Mouse (Mus musculus) heart, embryonic 12.5 days (tissue): ENCODE measurements at regions not wholly inside any gene's neighbourhood (a gene's known extent, or its start where the extent isn't known, plus 50 kb on each side); places are given as distances from the start of the nearest gene placed in this dataset.

Experiments
- ATAC-seq: fragments of 200-750 bp; cut with Nextera tagmentation; 2 replicates; pipeline ENCODE4 v1.8.0; 2017; ENCODE audit warnings: moderate TSS enrichment, moderate library complexity; ENCODE audit not compliant: insufficient number of reproducible peaks, low FRiP score
- H3K27ac ChIP-seq: fragments of 300-500 bp; sonication (generic); 2 replicates; pipeline ENCODE4 v1.5.1; 2016; ENCODE audit warnings: mild to moderate bottlenecking, moderate library complexity; ENCODE audit not compliant: poor library complexity, severe bottlenecking
- H3K27me3 ChIP-seq: fragments of 300-500 bp; sonication (generic); replicated peaks from 2 replicates; pipeline ENCODE4 v1.6.1; 2016; ENCODE audit warnings: mild to moderate bottlenecking, moderate library complexity
- H3K36me3 ChIP-seq: fragments of 300-500 bp; sonication (generic); 2 replicates; pipeline ENCODE4 v1.6.1; 2016; ENCODE audit warnings: mild to moderate bottlenecking, moderate library complexity
- H3K4me1 ChIP-seq: fragments of 300-500 bp; sonication (generic); replicated peaks from 2 replicates; pipeline ENCODE4 v1.6.1; 2016; ENCODE audit warnings: mild to moderate bottlenecking
- H3K4me2 ChIP-seq: fragments of 300-500 bp; sonication (generic); 2 replicates; pipeline ENCODE4 v1.6.1; 2016; ENCODE audit warnings: mild to moderate bottlenecking, moderate library complexity
- H3K4me3 ChIP-seq: fragments of 300-500 bp; sonication (generic); 2 replicates; pipeline ENCODE4 v1.5.1; 2016; ENCODE audit warnings: mild to moderate bottlenecking
- H3K9ac ChIP-seq: fragments of 300-500 bp; sonication (generic); 2 replicates; pipeline ENCODE4 v1.6.1; 2016; ENCODE audit warnings: mild to moderate bottlenecking, moderate library complexity
- H3K9me3 ChIP-seq: fragments of 300-500 bp; sonication (generic); replicated peaks from 2 replicates; pipeline ENCODE4 v1.6.1; 2016; ENCODE audit warnings: mild to moderate bottlenecking, moderate library complexity
- WGBS: fragments of 180-500 bp; shearing (Covaris S2); methylation state at CpG from one replicate; pipeline ENCODE4 v1.1.7; 2016; 5-methylcytosine and 5-hydroxymethylcytosine counted together

GRCm38 (mm10) chr14:46172875-46173324 is 206.3 kb upstream of the Gm15217 start:
- H3K4me3 ChIP-seq: no peak overlapping the region
- H3K9ac ChIP-seq: no peak overlapping the region
- no peaks in the 10 kb centered on the region for H3K9me3 ChIP-seq
- no peak overlapping the region for H3K4me2 ChIP-seq
- 66% methylated on average over 6 of the region's 6 CpGs for WGBS
- no peak overlapping the region for H3K27ac ChIP-seq
- no peaks in the 10 kb centered on the region for H3K4me1 ChIP-seq
- H3K27me3 ChIP-seq: no peaks in the 10 kb centered on the region
- no peaks in the 10 kb centered on the region for H3K36me3 ChIP-seq
- ATAC-seq: no peak

GRCm38 (mm10) chr14:46174386-46174785 is 204.8 kb upstream of the Gm15217 start:
- ATAC-seq: no peak
- Histone ChIP-seq H3K9me3 (no peaks in the 10 kb centered on the region), H3K4me1 (no peaks in the 10 kb centered on the region), H3K9ac (no peak overlapping the region), H3K4me2 (no peak overlapping the region), H3K27ac (no peak overlapping the region), H3K4me3 (no peak overlapping the region), H3K36me3 (no peaks in the 10 kb centered on the region), H3K27me3 (no peaks in the 10 kb centered on the region)
- WGBS: 51% methylated on average over 5 of the region's 5 CpGs

DNA sequence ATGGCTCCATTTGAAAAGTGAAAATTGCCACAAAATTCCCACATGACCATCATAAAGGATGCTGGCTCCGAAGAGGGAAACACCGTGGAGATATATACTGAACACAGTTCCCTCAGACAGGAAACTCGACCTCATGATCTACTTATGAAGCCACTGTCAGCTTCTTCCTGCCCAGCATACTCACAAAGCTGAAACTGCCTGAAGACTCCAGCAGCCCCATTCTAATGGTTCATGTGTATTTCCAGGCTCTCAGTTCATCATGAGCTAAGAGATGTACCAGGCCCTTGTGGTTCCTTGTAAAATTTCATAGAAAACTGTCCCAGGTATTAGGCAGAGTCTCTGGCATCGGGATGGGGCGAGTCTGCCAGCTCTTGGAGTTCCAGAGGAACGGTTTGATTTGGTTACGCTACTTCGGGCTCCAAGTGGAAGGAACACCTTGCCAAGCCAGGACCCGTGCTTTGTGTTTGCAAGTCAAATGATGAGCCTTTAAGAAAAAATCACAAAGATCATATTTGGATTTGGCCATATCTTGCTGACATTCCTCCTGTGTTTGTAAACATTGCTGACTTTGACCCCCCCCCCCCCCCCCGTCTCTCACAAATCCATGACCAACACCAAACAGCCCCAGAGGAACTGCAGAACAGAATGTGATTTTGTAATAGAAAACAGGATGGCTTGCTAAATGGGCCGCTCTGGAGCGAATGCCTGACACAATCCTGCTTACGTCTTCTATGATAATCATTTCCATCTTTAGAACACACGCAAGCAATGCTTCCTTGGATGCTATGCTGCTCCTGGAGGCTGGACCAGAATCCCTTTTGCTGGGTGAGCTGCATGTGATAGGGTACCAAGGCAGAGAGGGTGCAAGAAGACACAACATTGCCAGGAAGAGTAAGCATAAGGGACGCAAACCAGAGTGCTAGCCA is 203.7 kb upstream of the Gm15217 start:
- H3K27me3 ChIP-seq: no peaks in the 10 kb centered on the region
- H3K4me2 ChIP-seq: no peak overlapping the region
- 80% methylated on average over 15 of the region's 15 CpGs for WGBS
- H3K27ac ChIP-seq: no peak overlapping the region
- no peak overlapping the region for H3K4me3 ChIP-seq
- ATAC-seq: no peak
- no peaks in the 10 kb centered on the region for H3K36me3 ChIP-seq
- H3K9ac ChIP-seq: no peak overlapping the region
- no peaks in the 10 kb centered on the region for H3K9me3 ChIP-seq
- H3K4me1 ChIP-seq: no peaks in the 10 kb centered on the region

DNA sequence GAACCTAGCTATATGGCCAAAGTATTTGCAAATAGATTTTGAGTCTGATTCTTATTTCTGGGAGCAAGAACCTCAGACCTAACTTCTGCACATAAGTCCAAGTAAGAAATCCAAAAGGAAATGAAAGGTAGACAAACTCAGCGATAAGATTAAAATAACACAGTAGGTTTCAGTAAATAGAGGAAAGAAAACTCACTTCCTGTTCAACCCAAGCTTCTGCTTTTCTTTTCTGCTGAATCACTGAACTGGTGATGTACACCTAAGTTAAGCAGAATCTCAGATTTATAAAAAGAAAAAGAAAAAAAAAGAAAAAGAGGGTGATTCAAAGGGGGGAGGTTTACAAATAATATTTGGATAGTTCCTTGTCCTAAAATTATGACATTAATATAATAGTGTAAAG is 200.2 kb upstream of the Gm15217 start:
- no peaks in the 10 kb centered on the region for H3K4me1 ChIP-seq
- no peak overlapping the region for H3K9ac ChIP-seq
- no peak overlapping the region for H3K27ac ChIP-seq
- H3K4me2 ChIP-seq: no peak overlapping the region
- 80% methylated on average over 1 of the region's 1 CpGs for WGBS
- no peaks in the 10 kb centered on the region for H3K27me3 ChIP-seq
- no peak for ATAC-seq
- H3K9me3 ChIP-seq: no peaks in the 10 kb centered on the region
- no peaks in the 10 kb centered on the region for H3K36me3 ChIP-seq
- H3K4me3 ChIP-seq: no peak overlapping the region

DNA sequence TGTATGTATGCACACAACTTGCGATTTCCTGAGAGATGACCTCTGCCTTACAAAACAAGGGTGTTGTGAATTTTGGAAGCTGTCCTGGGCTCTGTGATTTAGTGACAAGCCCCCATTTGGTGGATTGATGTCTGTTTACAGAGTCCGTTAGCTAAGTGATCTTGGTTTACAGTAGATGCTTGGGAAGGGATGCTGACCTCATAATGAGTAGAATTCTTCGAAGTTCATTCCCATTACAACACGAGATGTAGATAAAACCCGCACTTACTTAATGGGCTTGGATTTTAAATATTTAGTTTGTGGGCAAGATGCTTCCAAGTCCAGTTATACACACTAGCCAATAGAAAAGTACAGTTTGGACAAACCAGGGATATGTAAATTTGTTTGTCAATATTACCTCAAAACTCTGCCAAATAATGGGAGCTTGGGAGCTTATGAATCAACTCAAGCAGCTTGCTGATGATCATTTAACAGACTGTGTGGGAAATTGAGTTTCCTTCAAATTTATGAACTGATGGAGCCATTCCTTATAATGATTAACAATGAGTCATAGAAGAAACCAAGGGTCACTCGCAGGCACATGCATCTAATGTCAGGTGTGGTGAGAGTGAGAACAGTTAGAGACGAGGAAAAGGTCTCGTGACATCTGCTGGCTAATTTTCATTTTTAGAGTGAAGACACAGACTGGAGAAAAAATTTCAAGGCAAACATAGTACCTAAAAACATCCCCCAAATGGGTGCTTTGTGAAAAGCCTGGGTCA is 187.4 kb upstream of the Gm15217 start:
- ATAC-seq: no peak
- no peak overlapping the region for H3K27ac ChIP-seq
- WGBS: 70% methylated on average over 8 of the region's 8 CpGs

DNA sequence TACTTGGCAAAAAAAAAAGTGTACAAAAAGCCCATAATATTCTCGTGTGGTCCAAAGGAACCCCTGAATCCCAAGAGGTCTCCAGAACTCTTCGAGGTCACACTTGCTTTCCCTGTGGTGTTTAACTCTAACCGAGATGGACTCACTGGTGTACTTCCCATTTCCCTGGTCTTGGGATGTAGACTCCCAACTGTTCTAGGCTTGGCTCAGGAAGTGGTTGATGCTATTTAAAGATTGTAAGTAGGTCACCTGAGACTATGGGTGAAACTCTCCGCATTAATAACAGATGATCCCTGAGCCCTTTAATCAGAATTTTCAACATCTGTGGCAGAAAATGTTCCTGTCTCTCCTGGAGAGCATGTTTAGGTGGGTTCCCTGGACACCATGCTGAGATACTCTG is 185.6 kb upstream of the Gm15217 start:
- no peak overlapping the region for H3K4me2 ChIP-seq
- no peak overlapping the region for H3K4me3 ChIP-seq
- H3K4me1 ChIP-seq: peaks cover 6% of the 10 kb centered on the region
- WGBS: 83% methylated on average over 4 of the region's 4 CpGs
- no peak for ATAC-seq
- H3K27ac ChIP-seq: no peak overlapping the region
- no peaks in the 10 kb centered on the region for H3K9me3 ChIP-seq
- no peaks in the 10 kb centered on the region for H3K36me3 ChIP-seq
- no peaks in the 10 kb centered on the region for H3K27me3 ChIP-seq
- H3K9ac ChIP-seq: no peak overlapping the region

More for the DNA sequence above, 187.4 kb upstream of the Gm15217 start:
- Histone ChIP-seq H3K27me3 (no peaks in the 10 kb centered on the region), H3K36me3 (no peaks in the 10 kb centered on the region), H3K9me3 (no peaks in the 10 kb centered on the region), H3K4me2 (no peak overlapping the region), H3K9ac (no peak overlapping the region), H3K4me1 (peaks cover 6% of the 10 kb centered on the region), H3K4me3 (no peak overlapping the region)

DNA sequence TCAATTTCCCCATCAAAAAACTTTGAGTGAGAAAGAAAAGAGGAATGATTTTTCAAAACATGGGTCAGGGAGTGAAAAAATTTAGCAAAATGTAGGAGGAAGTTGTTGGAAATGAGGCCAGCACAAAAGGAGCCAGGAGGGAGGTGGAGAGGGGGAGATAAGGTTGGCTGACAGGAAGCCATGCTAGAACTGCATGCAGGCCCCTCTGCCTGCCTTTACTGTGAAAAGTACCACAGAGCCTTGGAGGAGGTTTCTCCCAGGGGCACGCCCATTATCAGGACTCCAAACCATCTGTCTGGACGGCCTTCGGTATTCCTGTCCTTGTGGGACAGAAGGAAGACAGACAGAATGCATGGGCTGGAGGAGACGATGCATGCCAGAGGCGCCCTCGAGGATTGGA is 183.3 kb upstream of the Gm15217 start:
- no peak overlapping the region for H3K9ac ChIP-seq
- no peaks in the 10 kb centered on the region for H3K36me3 ChIP-seq
- peak; percentile 66; the same call in 1 of the 2 replicates for ATAC-seq
- no peaks in the 10 kb centered on the region for H3K9me3 ChIP-seq
- no peak overlapping the region for H3K4me2 ChIP-seq
- 35% methylated on average over 6 of the region's 6 CpGs for WGBS
- H3K4me3 ChIP-seq: no peak overlapping the region
- no peak overlapping the region for H3K27ac ChIP-seq
- no peaks in the 10 kb centered on the region for H3K27me3 ChIP-seq
- peaks cover 6% of the 10 kb centered on the region for H3K4me1 ChIP-seq

DNA sequence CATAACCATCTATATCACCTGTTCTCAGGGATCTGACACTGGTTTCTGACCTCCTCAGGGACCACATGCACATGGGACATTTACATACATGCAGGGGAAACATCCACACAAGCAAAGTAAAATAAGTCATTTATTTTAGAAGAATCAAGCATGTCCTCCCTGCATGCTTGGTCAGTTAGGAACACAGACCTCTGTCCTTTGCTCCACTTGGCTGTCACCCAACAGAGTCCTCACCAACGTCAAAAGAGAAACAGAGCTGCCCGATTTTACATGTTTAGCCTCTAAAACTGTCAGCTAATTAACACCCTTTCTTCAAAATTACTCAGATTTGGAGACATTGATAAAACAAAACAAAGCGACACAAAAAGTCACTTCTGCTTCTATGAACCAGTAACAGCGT is 176.4 kb upstream of the Gm15217 start:
- no peak for ATAC-seq
- WGBS: 59% methylated on average over 4 of the region's 4 CpGs
- Histone ChIP-seq H3K9me3 (0 out of 2 replicates have a peak, but pooled peaks cover 6% of the 10 kb centered on the region), H3K36me3 (no peaks in the 10 kb centered on the region), H3K4me1 (no peaks in the 10 kb centered on the region), H3K4me3 (no peak overlapping the region), H3K9ac (no peak overlapping the region), H3K4me2 (no peak overlapping the region), H3K27ac (no peak overlapping the region), H3K27me3 (no peaks in the 10 kb centered on the region)

DNA sequence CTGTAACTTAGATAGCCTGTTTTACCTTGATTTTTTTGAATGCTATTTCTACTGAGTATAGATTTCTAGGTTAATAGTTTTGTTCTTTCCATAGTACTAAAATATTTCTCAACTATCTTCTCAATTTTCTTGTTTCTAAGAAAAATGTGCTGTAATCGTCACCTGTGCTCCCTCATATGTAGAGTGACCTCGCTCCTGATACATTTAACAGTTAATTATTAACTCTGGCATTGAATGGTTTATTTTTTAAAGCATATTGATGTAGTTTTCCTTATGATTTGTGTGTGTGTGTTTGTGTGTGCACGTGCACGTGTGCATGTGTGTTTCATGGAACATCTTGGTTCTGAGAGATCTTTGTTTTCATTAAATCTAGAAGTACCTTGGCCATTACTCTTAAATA is 158.7 kb upstream of the Gm15217 start:
- Histone ChIP-seq H3K4me1 (no peaks in the 10 kb centered on the region), H3K27ac (no peak overlapping the region), H3K4me3 (no peak overlapping the region), H3K27me3 (no peaks in the 10 kb centered on the region), H3K4me2 (no peak overlapping the region), H3K9me3 (no peaks in the 10 kb centered on the region), H3K36me3 (no peaks in the 10 kb centered on the region), H3K9ac (no peak overlapping the region)
- no peak for ATAC-seq
- 81% methylated on average over 4 of the region's 4 CpGs for WGBS

- no peaks in the 10 kb centered on the region for H3K36me3 ChIP-seq
- no peak for ATAC-seq
- H3K4me1 ChIP-seq: no peaks in the 10 kb centered on the region
- H3K9ac ChIP-seq: no peak overlapping the region
- WGBS: 82% methylated on average over 4 of the region's 4 CpGs
- no peaks in the 10 kb centered on the region for H3K27me3 ChIP-seq
- no peak overlapping the region for H3K27ac ChIP-seq
- no peak overlapping the region for H3K4me2 ChIP-seq
- no peaks in the 10 kb centered on the region for H3K9me3 ChIP-seq
- no peak overlapping the region for H3K4me3 ChIP-seq
Measured at GRCm38 (mm10) chr14:46221897-46222669, 157.1 kb upstream of the Gm15217 start.

DNA sequence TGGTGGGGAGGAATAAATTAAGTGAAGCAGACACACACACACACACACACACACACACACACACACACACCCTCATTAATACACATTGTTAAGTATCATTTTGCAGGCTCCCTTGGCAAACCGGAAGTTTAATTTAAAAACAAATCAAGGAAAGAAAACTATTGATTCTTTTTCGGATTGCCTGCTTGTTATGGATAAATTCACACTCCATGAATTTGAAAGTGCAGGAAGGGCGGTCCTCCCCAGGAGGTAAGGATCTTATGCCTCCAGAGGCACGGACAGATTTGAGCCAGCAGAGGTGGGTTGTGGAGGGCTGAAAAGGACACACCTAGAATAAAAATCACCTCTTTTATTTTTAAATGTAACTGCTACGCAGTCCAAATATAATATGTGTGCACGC is 156.2 kb upstream of the Gm15217 start:
- no peaks in the 10 kb centered on the region for H3K27me3 ChIP-seq
- H3K9me3 ChIP-seq: no peaks in the 10 kb centered on the region
- ATAC-seq: no peak
- H3K9ac ChIP-seq: no peak overlapping the region
- H3K4me1 ChIP-seq: no peaks in the 10 kb centered on the region
- no peak overlapping the region for H3K4me3 ChIP-seq
- H3K4me2 ChIP-seq: no peak overlapping the region
- H3K27ac ChIP-seq: no peak overlapping the region
- H3K36me3 ChIP-seq: no peaks in the 10 kb centered on the region
- 67% methylated on average over 6 of the region's 6 CpGs for WGBS
